Mouse (Mus musculus) C3H10T1/2 (cell line): ENCODE measurements around the gene Lrch1. TPM values are rescaled to one million over a fixed set of nuclear protein-coding genes. Genes with fewer than 3 reads are reported as not detected.

ENCODE experiments used
- polyA plus RNA-seq, 2 experiments: library from polyadenylated mRNA; unstranded; fragments of >200 nt; fragmentation: generic; extraction: Trizol; gene quantifications; one replicate each; pipeline ENCODE4 v1.2.1; 2012; ENCODE audit warnings: missing spikeins in 2 of 2

The Lrch1 gene
- 1 to 10 TPM in 1 of 2 experiments, under 1 TPM in 1; 0.67 to 4.5 TPM for polyA plus RNA-seq

GRCm38 (mm10) chr14:74947376-74948013 is at the start of gene Lrch1:
TSS of gene Lrch1 (minus strand) at chr14:74947876.

GRCm38 (mm10) chr14:74732079-74732783 is 215.4 kb downstream of the Lrch1 start, which contains the start of gene Esd:
TSS of gene Esd (plus strand) at chr14:74732297.

Other genes starting within 250 kb of the Lrch1 start
- 100 to 1,000 TPM; 295 to 356 TPM for gene Esd, start 215.6 kb downstream of the Lrch1 start, polyA plus RNA-seq
- under 1 TPM; 0.07 to 0.14 TPM for gene Rubcnl, start 68.2 kb upstream of the Lrch1 start, polyA plus RNA-seq
- not detected for gene Lrrc63, start 183.0 kb upstream of the Lrch1 start, polyA plus RNA-seq
- gene Lcp1, start 183.2 kb upstream of the Lrch1 start, polyA plus RNA-seq = under 1 TPM in 1 of 2 experiments, not detected in 1; 0.02 TPM